Mouse (Mus musculus) kidney, postnatal 10 days (tissue): ENCODE data around the gene Kif3c.
A peak's percentile ranks its signal among the peaks of the same experiment; 100 is the strongest.
"Not testable (repeated sequence)": the region's sequence is repeated elsewhere in the genome, so short reads cannot be mapped to it uniquely, and the experiment has no call there.

Source experiments
- DNase-seq: peaks from one replicate; pipeline ENCODE4 v3.0.0; 2021; ENCODE audit warnings: mixed read lengths

The Kif3c gene

GRCm38 (mm10) chr12:3370979-3371925, 6.3 kb downstream of the Kif3c start:
- DNase-seq, result no peak

- no peak for DNase-seq
Measured at GRCm38 (mm10) chr12:3371991-3372390, 7.1 kb downstream of the Kif3c start.

- no peak for DNase-seq
Measured at GRCm38 (mm10) chr12:3373566-3373965, 8.6 kb downstream of the Kif3c start.

- DNase-seq, result no peak
Measured at GRCm38 (mm10) chr12:3374552-3374951, 9.6 kb downstream of the Kif3c start.

- no peak for DNase-seq
Measured at GRCm38 (mm10) chr12:3377190-3377589, 12.3 kb downstream of the Kif3c start.

GRCm38 (mm10) chr12:3377755-3378154, 12.8 kb downstream of the Kif3c start:
- no peak for DNase-seq

GRCm38 (mm10) chr12:3384860-3385259, 19.9 kb downstream of the Kif3c start:
- no peak for DNase-seq

GRCm38 (mm10) chr12:3385271-3385670, 20.3 kb downstream of the Kif3c start:
- DNase-seq, result no peak

GRCm38 (mm10) chr12:3385940-3386339, 21.0 kb downstream of the Kif3c start:
- DNase-seq, result no peak

- DNase-seq, result no peak
Measured at GRCm38 (mm10) chr12:3387891-3388290, 23.0 kb downstream of the Kif3c start.

- DNase-seq, result no peak
Measured at GRCm38 (mm10) chr12:3389394-3389793, 24.5 kb downstream of the Kif3c start.

- no peak for DNase-seq
Measured at GRCm38 (mm10) chr12:3390071-3390470, 25.1 kb downstream of the Kif3c start.

- DNase-seq, result peak; percentile 86
Measured at GRCm38 (mm10) chr12:3390577-3391262, 25.8 kb downstream of the Kif3c start.

- DNase-seq, result no peak
Measured at GRCm38 (mm10) chr12:3391276-3391675, 26.3 kb downstream of the Kif3c start.

- DNase-seq, result no peak
Measured at GRCm38 (mm10) chr12:3393140-3393539, 28.2 kb downstream of the Kif3c start.

- DNase-seq, result no peak
Measured at GRCm38 (mm10) chr12:3396931-3397330, 32.0 kb downstream of the Kif3c start.

- not testable (repeated sequence) for DNase-seq
Measured at GRCm38 (mm10) chr12:3405662-3406061, 40.7 kb downstream of the Kif3c start.

- DNase-seq, result no peak
Measured at GRCm38 (mm10) chr12:3406585-3406984, 41.7 kb downstream of the Kif3c start.

GRCm38 (mm10) chr12:3414956-3415355, 50.0 kb downstream of the Kif3c start:
- DNase-seq, result no peak

- DNase-seq, result no peak
Measured at GRCm38 (mm10) chr12:3418761-3419160, 53.8 kb downstream of the Kif3c start.

- no peak for DNase-seq
Measured at GRCm38 (mm10) chr12:3420519-3420918, 55.6 kb downstream of the Kif3c start.

- DNase-seq, result no peak
Measured at GRCm38 (mm10) chr12:3422786-3423185, 57.9 kb downstream of the Kif3c start.

- peak; percentile 32 for DNase-seq
Measured at GRCm38 (mm10) chr12:3424179-3424578, 59.2 kb downstream of the Kif3c start.
